Mouse (Mus musculus) skeletal muscle tissue, postnatal 0 days (tissue): ENCODE data around the gene Olfr105-ps. TPM values are rescaled to one million over a fixed set of nuclear protein-coding genes. Genes with fewer than 3 reads are reported as not detected.

ENCODE experiments used
- polyA plus RNA-seq: library from polyadenylated mRNA; unstranded; fragments of >200 nt; fragmentation: Nextera tagmentation; extraction: Ambion mirVana; gene quantifications from 2 replicates; pipeline ENCODE4 v1.2.1, GENCODE M21; 2015

The Olfr105-ps gene
- polyA plus RNA-seq, result not detected in 2 replicates

DNA sequence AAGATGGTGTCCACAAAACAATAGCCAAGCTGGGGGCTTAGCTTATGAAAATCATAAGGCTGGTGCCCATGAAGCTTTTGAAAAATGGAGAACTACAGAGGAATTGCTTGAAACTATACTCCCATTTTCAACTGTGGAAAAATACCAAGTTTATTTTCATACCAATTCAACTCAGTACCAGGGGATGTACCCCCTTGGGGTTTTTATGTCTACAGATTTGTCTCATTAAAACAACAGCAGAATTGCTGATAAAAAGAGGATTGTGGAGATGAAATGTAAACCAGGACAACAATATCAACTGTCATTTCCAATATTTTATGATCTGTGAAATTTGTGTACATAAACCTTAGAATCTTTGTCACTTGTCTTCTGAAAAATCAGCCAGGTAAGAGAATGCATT, at the start of gene Olfr105-ps:
Gene Olfr105-ps (plus strand): TSS at position 301 of the 400 bp plus-strand sequence.

GRCm38 (mm10) chr17:37339598-37339997, 39.2 kb upstream of the Olfr105-ps start, which contains the start of gene Olfr103:
Gene Olfr103 (minus strand): TSS chr17:37339698.

DNA sequence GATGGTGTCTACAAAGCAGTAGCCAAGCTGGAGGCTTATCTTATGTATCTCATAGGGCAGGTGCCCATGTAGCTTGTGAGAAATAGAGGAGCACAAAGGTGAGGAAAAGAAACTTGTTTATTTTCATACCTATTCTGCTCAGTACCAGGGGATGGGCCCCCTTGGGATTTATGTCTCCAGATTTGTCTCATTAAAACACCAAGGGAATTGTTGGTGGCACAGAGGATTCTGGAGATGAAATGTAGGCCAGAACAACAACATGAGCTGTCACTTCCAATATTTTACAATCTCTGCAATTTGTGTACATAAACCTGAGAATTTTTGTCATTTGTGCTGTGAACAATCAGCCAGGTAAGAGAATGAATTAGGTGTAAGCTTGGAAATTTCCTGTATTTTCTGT, 19.6 kb upstream of the Olfr105-ps start, which contains the start of gene Olfr104-ps:
Gene Olfr104-ps (plus strand): TSS at position 301 of the 400 bp plus-strand sequence.

GRCm38 (mm10) chr17:37390093-37390492, 11.3 kb downstream of the Olfr105-ps start, which contains the start of gene Olfr106-ps:
Gene Olfr106-ps (plus strand): TSS chr17:37390393.

DNA sequence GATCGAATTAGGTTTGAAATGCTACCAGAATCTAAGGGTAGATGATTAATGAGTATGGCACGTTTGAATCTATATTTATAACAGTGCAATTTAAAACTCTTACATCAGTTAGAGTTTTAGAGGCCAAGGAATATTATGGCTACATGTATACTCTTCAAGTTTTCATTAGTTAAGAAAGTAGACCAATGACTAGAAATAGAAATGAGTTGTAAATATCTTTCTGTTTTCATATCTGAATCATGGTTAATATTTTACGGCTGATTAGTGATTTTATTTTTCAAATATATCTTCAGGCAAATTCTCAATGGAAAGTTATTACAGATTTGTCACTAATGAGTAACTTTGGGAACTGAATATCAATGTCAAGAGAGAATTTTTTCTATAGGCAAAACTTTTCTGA, 20.1 kb downstream of the Olfr105-ps start, which contains the start of gene Olfr107:
Gene Olfr107 (plus strand): TSS at position 301 of the 400 bp plus-strand sequence.

Other genes starting within 250 kb of the Olfr105-ps start
- gene Olfr93, start 217.5 kb upstream of the Olfr105-ps start, polyA plus RNA-seq, result not detected in 2 replicates
- 0.61 TPM in 1 of 2 replicates, not detected in the other for gene Ubd, start 185.1 kb upstream of the Olfr105-ps start, polyA plus RNA-seq
- not detected in 2 replicates for gene Olfr94, start 178.0 kb upstream of the Olfr105-ps start, polyA plus RNA-seq
- gene Olfr95, start 165.9 kb upstream of the Olfr105-ps start, polyA plus RNA-seq, result not detected in 2 replicates
- gene Olfr96, start 158.9 kb upstream of the Olfr105-ps start, polyA plus RNA-seq, result not detected in 2 replicates
- gene Olfr97, start 141.7 kb upstream of the Olfr105-ps start, polyA plus RNA-seq, result not detected in 2 replicates
- gene Olfr98, start 115.3 kb upstream of the Olfr105-ps start, polyA plus RNA-seq, result not detected in 2 replicates
- 2.7 and 3.8 TPM in 2 replicates for gene H2-M3, start 108.8 kb upstream of the Olfr105-ps start, polyA plus RNA-seq
- gene Olfr99, start 95.6 kb upstream of the Olfr105-ps start, polyA plus RNA-seq, result not detected in 2 replicates
- not detected in 2 replicates for gene Olfr101, start 74.7 kb upstream of the Olfr105-ps start, polyA plus RNA-seq
- not detected in 2 replicates for gene Olfr102, start 62.0 kb upstream of the Olfr105-ps start, polyA plus RNA-seq
- not detected in 2 replicates for gene Olfr103, start 39.3 kb upstream of the Olfr105-ps start, polyA plus RNA-seq
- not detected in 2 replicates for gene Olfr104-ps, start 19.5 kb upstream of the Olfr105-ps start, polyA plus RNA-seq
- not detected in 2 replicates for gene Olfr106-ps, start 11.4 kb downstream of the Olfr105-ps start, polyA plus RNA-seq
- not detected in 2 replicates for gene Olfr107, start 20.2 kb downstream of the Olfr105-ps start, polyA plus RNA-seq
- not detected in 2 replicates for gene Olfr108, start 66.4 kb downstream of the Olfr105-ps start, polyA plus RNA-seq
- not detected in 2 replicates for gene Olfr109, start 79.9 kb downstream of the Olfr105-ps start, polyA plus RNA-seq
- not detected in 2 replicates for gene H2-M2, start 104.5 kb downstream of the Olfr105-ps start, polyA plus RNA-seq
- not detected in 2 replicates for gene Olfr110, start 113.4 kb downstream of the Olfr105-ps start, polyA plus RNA-seq
- gene Olfr111, start 129.0 kb downstream of the Olfr105-ps start, polyA plus RNA-seq, result not detected in 2 replicates
- not detected in 2 replicates for gene Olfr112, start 190.4 kb downstream of the Olfr105-ps start, polyA plus RNA-seq
- gene Olfr113, start 198.6 kb downstream of the Olfr105-ps start, polyA plus RNA-seq, result not detected in 2 replicates
- not detected in 2 replicates for gene Olfr114, start 213.7 kb downstream of the Olfr105-ps start, polyA plus RNA-seq
- gene Olfr115, start 248.1 kb downstream of the Olfr105-ps start, polyA plus RNA-seq, result not detected in 2 replicates
- gene Olfr116, start 248.2 kb downstream of the Olfr105-ps start, polyA plus RNA-seq, result not detected in 2 replicates